Mouse (Mus musculus) intestine, embryonic 14.5 days (tissue): ENCODE measurements around the gene Os9. TPM values are rescaled to one million over a fixed set of nuclear protein-coding genes. Genes with fewer than 3 reads are reported as not detected.
"Not testable (repeated sequence)": the region's sequence is repeated elsewhere in the genome, so short reads cannot be mapped to it uniquely, and the experiment has no call there.

Source experiments
- ATAC-seq: fragments of 200-750 bp; cut with Nextera tagmentation; replicated peaks from 2 replicates; pipeline ENCODE4 v1.8.0; 2017; ENCODE audit warnings: low read depth, moderate number of reproducible peaks, moderate TSS enrichment, moderate library complexity; ENCODE audit not compliant: low FRiP score, low TSS enrichment
- DNase-seq: peaks from one replicate; pipeline ENCODE4 v3.0.0-alpha.2; 2018; ENCODE audit warnings: low spot score
- H3K27ac ChIP-seq: fragments of 300-500 bp; sonication (generic); 2 replicates; pipeline ENCODE4 v1.5.1; 2014; ENCODE audit warnings: low read depth, mild to moderate bottlenecking, control low read depth
- H3K27me3 ChIP-seq: fragments of 300-500 bp; sonication (generic); replicated peaks from 2 replicates; pipeline ENCODE4 v1.6.1; 2014; ENCODE audit warnings: low read length, control low read depth; ENCODE audit not compliant: control insufficient read depth, insufficient read depth
- H3K36me3 ChIP-seq: fragments of 300-500 bp; sonication (generic); 2 replicates; pipeline ENCODE4 v1.6.1; 2014; ENCODE audit warnings: low read length, control low read depth; ENCODE audit not compliant: control insufficient read depth, insufficient read depth
- H3K4me1 ChIP-seq: fragments of 300-500 bp; sonication (generic); replicated peaks from 2 replicates; pipeline ENCODE4 v1.6.1; 2014; ENCODE audit warnings: low read length, control low read depth, mixed read lengths; ENCODE audit not compliant: control insufficient read depth, insufficient read depth
- H3K4me2 ChIP-seq: fragments of 300-500 bp; sonication (generic); 2 replicates; pipeline ENCODE4 v1.6.1; 2014; ENCODE audit warnings: low read length
- H3K4me3 ChIP-seq: fragments of 300-500 bp; sonication (generic); 2 replicates; pipeline ENCODE4 v1.5.1; 2014; ENCODE audit warnings: low read depth, low read length, control low read depth, mixed read lengths
- H3K9ac ChIP-seq: fragments of 300-500 bp; sonication (generic); 2 replicates; pipeline ENCODE4 v1.6.1; 2014; ENCODE audit warnings: mild to moderate bottlenecking, low read length
- H3K9me3 ChIP-seq: fragments of 300-500 bp; sonication (generic); 2 replicates; pipeline ENCODE4 v1.6.1; 2016; ENCODE audit warnings: low read length, control low read depth; ENCODE audit not compliant: control insufficient read depth
- WGBS: fragments of 180-500 bp; shearing (Covaris S2); extraction: QIAGEN DNeasy Blood & Tissue Kit; methylation state at CpG from one replicate; pipeline ENCODE4 v1.1.7; 2014; 5-methylcytosine and 5-hydroxymethylcytosine counted together
- polyA plus RNA-seq: library from polyadenylated mRNA; unstranded; fragments of >200 nt; fragmentation: Nextera tagmentation; extraction: Ambion mirVana; gene quantifications from 2 replicates; pipeline ENCODE4 v1.2.1, GENCODE M21; 2014

The Os9 gene
- polyA plus RNA-seq, 1 experiment from 2014 or later = 51.6 TPM

DNA sequence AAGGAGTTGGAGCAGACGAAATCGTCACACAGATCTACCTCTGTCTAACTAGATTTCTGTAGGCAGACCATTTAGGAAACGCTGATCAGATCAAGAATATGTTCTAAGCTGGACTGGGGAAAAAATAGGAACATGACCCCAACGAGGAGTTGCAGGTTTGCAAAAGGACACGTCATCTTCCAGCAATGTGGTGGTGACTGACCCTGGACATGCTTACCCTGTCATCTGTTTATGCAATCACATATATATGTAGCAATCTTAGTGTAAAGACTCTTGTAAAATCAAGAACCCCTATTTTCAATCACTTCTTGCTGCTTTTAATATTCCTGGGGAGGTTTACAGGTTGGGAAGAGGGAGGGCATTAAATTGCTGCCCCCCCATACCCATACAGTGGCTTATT is 58.4 kb downstream of the Os9 start:
- no peak overlapping the region for H3K4me3 ChIP-seq
- ATAC-seq (no peak), DNase-seq (no peak)
- H3K9me3 ChIP-seq = no peaks in the 10 kb centered on the region
- no peak overlapping the region for H3K27ac ChIP-seq
- 0 out of 2 replicates have a peak overlapping the region, but pooled peaks have one; percentile 47 for H3K4me2 ChIP-seq
- H3K27me3 ChIP-seq = 0 out of 2 replicates have a peak, but pooled peaks cover 3% of the 10 kb centered on the region
- H3K36me3 ChIP-seq = peaks cover 31% of the 10 kb centered on the region
- no peak overlapping the region for H3K9ac ChIP-seq
- WGBS = 72% methylated on average over 5 of the region's 5 CpGs
- peaks cover 26% of the 10 kb centered on the region for H3K4me1 ChIP-seq

DNA sequence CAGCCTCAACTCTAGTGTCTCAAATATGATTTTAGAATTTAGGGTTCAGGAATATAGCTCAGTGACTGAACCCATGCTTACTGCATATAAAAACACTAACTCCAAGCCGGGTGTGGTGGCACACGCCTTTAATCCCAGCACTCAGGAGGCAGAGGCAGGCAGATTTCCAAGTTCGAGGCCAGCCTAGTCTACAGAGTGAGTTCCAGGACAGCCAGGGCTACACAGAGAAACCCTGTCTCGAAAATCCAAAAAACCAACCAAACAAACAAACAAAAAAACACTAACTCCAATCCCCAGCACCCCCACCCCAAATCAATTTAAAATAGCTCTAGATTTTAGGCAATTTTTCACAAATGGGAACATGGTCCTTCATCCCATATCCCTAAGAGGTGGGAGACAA is 58.8 kb downstream of the Os9 start:
- H3K27ac ChIP-seq, ATAC-seq, H3K4me3 ChIP-seq, DNase-seq, H3K9ac ChIP-seq, H3K9me3 ChIP-seq, H3K27me3 ChIP-seq, H3K4me2 ChIP-seq: not testable (repeated sequence)
- WGBS = 85% methylated on average over 4 of the region's 4 CpGs
- H3K36me3 ChIP-seq = peaks cover 27% of the 10 kb centered on the region
- H3K4me1 ChIP-seq = peaks cover 26% of the 10 kb centered on the region

DNA sequence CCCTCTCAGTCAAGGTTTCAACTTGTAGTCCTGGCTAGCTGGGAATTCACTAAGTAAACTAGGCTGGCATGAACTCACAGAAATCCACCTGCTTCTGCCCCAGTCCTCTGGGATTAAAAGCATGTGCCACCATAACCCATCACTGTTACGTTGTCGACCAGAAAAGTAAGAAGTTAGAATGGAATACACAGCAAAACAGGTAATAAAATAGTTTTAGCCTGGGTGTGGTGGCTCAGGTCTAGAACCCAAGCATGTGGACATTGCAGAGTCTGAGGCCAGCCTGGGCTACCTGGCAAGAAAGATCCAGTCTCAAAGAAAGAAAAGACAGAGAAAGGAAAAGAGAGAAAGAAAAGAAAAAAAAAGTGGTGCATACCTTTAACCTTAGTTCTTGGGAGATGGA is 59.4 kb downstream of the Os9 start:
- ATAC-seq (no peak), DNase-seq (no peak)
- Histone ChIP-seq H3K4me2 (no peak overlapping the region), H3K9ac (no peak overlapping the region), H3K27ac (no peak overlapping the region), H3K4me1 (peaks cover 26% of the 10 kb centered on the region), H3K9me3 (no peaks in the 10 kb centered on the region), H3K4me3 (no peak overlapping the region), H3K36me3 (peaks cover 22% of the 10 kb centered on the region), H3K27me3 (0 out of 2 replicates have a peak, but pooled peaks cover 3% of the 10 kb centered on the region)
- WGBS = 71% methylated on average over 2 of the region's 2 CpGs

DNA sequence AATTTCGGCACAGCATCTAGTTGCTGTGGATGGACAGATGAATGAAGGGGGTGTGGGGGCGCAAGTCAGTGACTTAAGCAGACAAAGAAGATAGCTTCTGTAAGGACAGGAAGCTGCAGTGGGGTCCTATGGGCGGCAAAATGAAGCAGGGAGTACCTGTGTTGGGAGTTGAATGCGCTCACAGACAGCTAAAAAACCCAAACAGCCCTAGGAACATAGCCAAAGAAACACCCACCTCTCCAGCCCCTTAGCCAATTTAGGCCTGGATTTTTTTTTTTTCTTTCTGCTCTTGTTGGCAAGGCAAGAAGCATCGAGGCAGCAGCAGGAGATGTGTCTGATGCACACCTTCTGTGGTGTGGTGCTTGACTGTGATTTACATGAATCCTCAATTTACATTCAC is 59.8 kb downstream of the Os9 start:
- H3K27me3 ChIP-seq = 0 out of 2 replicates have a peak, but pooled peaks cover 3% of the 10 kb centered on the region
- H3K4me3 ChIP-seq = no peak overlapping the region
- H3K4me1 ChIP-seq = peaks cover 26% of the 10 kb centered on the region
- peaks cover 22% of the 10 kb centered on the region for H3K36me3 ChIP-seq
- H3K9ac ChIP-seq = no peak overlapping the region
- ATAC-seq = no peak
- H3K27ac ChIP-seq = no peak overlapping the region
- H3K9me3 ChIP-seq = no peaks in the 10 kb centered on the region
- no peak overlapping the region for H3K4me2 ChIP-seq
- DNase-seq = no peak
- 49% methylated on average over 5 of the region's 5 CpGs for WGBS

DNA sequence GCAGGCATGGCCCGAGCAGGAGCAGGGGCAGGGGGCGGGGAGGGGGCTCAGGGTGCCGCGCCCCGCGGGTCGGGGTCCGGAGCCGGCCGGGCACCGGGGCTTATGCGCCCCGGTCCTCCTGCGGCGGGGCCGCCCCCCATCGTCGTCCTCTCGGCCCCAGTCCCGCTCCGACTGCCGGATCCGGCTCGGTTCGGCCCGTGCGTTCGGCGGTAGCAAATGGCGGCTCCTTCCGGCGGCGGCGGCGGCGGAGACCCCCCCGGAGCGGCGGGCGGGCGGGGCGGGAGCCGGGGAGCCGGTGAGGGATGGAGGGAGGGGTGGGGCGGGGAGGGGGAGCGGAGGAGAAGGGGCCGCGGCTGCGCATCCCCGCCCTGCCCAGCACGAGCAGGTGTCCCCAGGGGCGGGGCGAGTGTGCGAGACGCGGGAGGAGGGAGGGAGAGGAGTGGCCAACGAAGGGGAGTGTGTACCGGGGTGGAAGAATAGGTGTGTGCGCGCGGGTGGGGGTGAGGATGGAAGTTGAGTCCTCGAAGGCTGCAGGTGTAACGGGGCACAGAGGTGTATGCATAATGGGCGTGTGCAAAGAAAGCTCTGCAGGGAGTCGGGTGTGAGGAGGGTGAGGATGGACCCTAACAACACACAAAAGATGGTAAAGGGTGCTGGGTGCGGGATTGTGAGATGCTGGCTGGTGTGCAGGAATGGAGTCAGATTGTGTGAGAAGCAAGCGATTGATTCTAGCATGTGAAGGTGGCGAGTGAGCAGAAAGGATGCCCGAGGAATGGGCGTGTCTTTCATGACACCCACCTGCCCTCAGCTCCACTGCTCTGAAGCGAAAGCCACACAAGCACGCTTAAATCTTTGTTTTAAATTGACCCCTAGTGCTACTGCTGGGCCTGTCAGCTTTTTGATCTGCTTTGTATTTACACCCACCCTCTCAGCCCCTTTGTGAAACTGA is 60.7 kb downstream of the Os9 start, which contains the start of gene March9:
Gene March9, minus strand, starts transcription at position 217 of the 949 bp plus-strand sequence.
- Histone ChIP-seq H3K4me1 (peaks cover 25% of the 10 kb centered on the region), H3K27ac (0 out of 2 replicates have a peak within 1 kb of the TSS, but pooled peaks have one; percentile 47), H3K36me3 (peaks cover 22% of the 10 kb centered on the region), H3K9ac (peak within 1 kb of the TSS; percentile 77), H3K4me2 (peak within 1 kb of the TSS; percentile 85), H3K27me3 (0 out of 2 replicates have a peak, but pooled peaks cover 3% of the 10 kb centered on the region), H3K4me3 (peak within 1 kb of the TSS; percentile 68), H3K9me3 (no peaks in the 10 kb centered on the region)
- DNase-seq (peak; percentile 82), ATAC-seq (peak; percentile 17)
- 2% methylated on average over 56 of the region's 72 CpGs for WGBS

DNA sequence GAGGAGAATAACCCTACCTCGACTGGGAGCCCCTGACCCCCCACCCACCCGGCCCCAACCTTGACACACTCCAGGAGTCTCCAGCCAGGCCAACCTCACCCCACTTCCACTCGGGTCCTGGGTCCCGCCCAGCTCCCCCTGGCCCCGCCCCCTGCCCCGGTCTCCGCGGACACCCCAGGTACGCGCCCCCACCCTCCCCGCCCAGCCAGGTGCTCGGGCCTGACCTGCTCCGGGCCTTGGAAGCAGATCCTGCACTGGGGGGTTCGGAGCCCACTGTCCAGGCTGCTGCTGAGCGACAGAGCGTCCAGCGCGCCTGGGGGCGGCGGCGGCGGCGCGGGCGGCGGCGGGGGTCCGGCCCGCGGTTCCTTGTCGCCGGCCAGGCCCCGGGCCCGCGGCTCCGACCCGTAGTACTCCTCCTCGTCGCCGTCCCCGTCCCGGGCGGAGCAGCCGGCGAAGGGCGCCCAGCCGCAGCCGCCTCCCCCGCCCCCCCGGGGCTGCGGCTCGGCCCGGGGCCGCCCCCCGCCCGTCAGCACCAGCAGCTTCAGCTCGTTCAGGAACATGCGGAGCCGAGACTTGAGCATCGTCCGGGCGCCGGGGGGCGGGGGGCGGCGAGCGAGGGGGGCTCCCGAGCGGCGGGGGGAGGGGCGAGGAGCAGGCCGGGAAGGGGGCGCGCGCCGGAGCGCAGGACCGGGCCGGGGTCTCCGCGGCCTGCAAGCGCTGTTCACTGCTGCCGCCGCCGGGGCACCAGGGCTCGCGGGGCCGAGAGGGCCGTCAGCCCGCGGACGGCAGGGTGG is 61.6 kb downstream of the Os9 start:
- Histone ChIP-seq H3K9ac (peak overlapping the region; percentile 77), H3K4me1 (peaks cover 18% of the 10 kb centered on the region), H3K9me3 (no peaks in the 10 kb centered on the region), H3K27me3 (0 out of 2 replicates have a peak, but pooled peaks cover 3% of the 10 kb centered on the region), H3K36me3 (peaks cover 17% of the 10 kb centered on the region), H3K4me3 (peak overlapping the region; percentile 68), H3K4me2 (peak overlapping the region; percentile 85), H3K27ac (0 out of 2 replicates have a peak overlapping the region, but pooled peaks have one; percentile 47)
- no peak for DNase-seq
- WGBS = under 1% methylated on average over 63 of the region's 92 CpGs
- no peak for ATAC-seq

DNA sequence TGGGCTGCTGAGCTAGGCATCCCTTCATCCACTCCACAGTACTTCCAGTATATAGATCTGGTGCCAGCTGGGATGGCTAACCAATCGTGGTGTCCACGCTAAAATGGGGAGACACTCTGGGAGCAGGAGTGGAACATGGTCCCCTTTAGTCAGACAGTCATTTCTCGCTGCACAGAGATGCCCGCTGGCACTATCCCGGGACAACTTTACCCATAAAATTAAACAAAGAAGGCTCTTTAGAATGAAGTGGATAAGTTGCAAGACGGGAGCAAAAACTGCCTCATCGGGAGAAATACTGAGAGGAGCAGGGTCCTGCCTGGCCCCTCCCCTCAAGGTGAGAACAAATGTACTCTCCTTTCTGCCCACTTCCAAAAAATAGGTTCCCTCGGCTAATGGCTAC is 62.2 kb downstream of the Os9 start:
- Histone ChIP-seq H3K27ac (no peak overlapping the region), H3K36me3 (peaks cover 21% of the 10 kb centered on the region), H3K27me3 (0 out of 2 replicates have a peak, but pooled peaks cover 3% of the 10 kb centered on the region), H3K4me3 (peak overlapping the region; percentile 68), H3K4me1 (peaks cover 18% of the 10 kb centered on the region), H3K9me3 (no peaks in the 10 kb centered on the region), H3K9ac (no peak overlapping the region), H3K4me2 (peak overlapping the region; percentile 85)
- whole genome bisulfite sequencing = 8% methylated on average over 8 of the region's 8 CpGs
- ATAC-seq = no peak
- no peak for DNase-seq

DNA sequence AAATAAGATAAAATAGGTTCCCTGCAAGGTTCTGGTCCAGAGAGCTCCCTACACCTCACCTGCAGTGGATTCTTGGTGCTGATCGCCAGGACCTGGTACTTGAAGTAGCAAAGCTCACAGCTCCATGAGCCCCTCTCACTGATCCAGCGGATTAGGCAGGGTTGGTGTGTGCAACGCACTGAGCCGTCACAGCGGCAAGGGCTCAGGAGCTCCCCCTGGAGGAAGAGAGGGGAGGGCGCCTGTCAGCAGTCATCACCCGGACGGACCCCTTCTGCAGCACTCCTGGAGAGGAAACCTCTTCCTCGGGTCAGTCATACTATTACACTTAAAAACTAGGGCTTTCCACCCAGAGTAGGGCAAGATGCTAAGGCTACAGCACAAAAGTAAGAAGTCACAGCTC is 62.8 kb downstream of the Os9 start:
- Histone ChIP-seq H3K4me3 (peak overlapping the region; percentile 68), H3K4me1 (peaks cover 18% of the 10 kb centered on the region), H3K4me2 (peak overlapping the region; percentile 85), H3K27me3 (0 out of 2 replicates have a peak, but pooled peaks cover 3% of the 10 kb centered on the region), H3K9ac (no peak overlapping the region), H3K36me3 (peaks cover 21% of the 10 kb centered on the region), H3K27ac (no peak overlapping the region), H3K9me3 (no peaks in the 10 kb centered on the region)
- ATAC-seq (no peak), DNase-seq (peak; percentile 91)
- WGBS = under 1% methylated on average over 9 of the region's 9 CpGs
